Mouse (Mus musculus) gastrocnemius, postnatal 25 days (tissue): ENCODE measurements around the gene Gm28047. TPM values are rescaled to one million over a fixed set of nuclear protein-coding genes. Genes with fewer than 3 reads are reported as not detected.

ENCODE experiments used
- DNase-seq: peaks from one replicate; pipeline ENCODE4 v3.0.0; 2022
- microRNA-seq, 2 experiments: library from miRNA; unstranded; fragments of <30 nt; microRNA quantifications; one replicate each; pipeline ENCODE4 v1.2.0; 2021; ENCODE audit warnings: borderline replicate concordance in 2 of 2
- total RNA-seq, 2 experiments: library from RNA; stranded (reverse); gene quantifications; 1 replicate in 1 of 2; 2 replicates in 1 of 2; pipeline ENCODE4 v1.2.3; 2021

The Gm28047 gene
- total RNA-seq, 2 experiments from 2014 or later, result 1.0 TPM; not detected in 1

- no peak for DNase-seq
Observed at GRCm38 (mm10) chr15:102498322-102498721, 126.5 kb downstream of the Gm28047 start.

- no peak for DNase-seq
Observed at GRCm38 (mm10) chr15:102487664-102488063, 137.2 kb downstream of the Gm28047 start.

GRCm38 (mm10) chr15:102485853-102486252 is 139.0 kb downstream of the Gm28047 start:
- DNase-seq, result no peak

GRCm38 (mm10) chr15:102483136-102483535 is 141.7 kb downstream of the Gm28047 start:
- DNase-seq, result no peak

GRCm38 (mm10) chr15:102474520-102474919 is 150.3 kb downstream of the Gm28047 start:
- no peak for DNase-seq

Small RNAs within 50 kb of the gene (microRNA-seq; reads per million reads assigned to microRNA genes)
- gene Mir688, result 0 reads per million in 2 experiments

Other genes starting within 250 kb of the Gm28047 start
- 10 to 100 TPM; 15.9 to 20.9 TPM for gene Sp1, start 218.9 kb downstream of the Gm28047 start, total RNA-seq
- 1 to 10 TPM; 2.8 to 6.3 TPM for gene Amhr2, start 179.7 kb downstream of the Gm28047 start, total RNA-seq
- 10 to 100 TPM; 12.9 to 13.2 TPM for gene Prr13, start 166.0 kb downstream of the Gm28047 start, total RNA-seq
- gene Pcbp2, start 154.5 kb downstream of the Gm28047 start, total RNA-seq, result 100 to 1,000 TPM; 409 to 410 TPM
- gene Gm10337, start 121.3 kb downstream of the Gm28047 start, total RNA-seq, result 1 to 10 TPM in 1 of 2 experiments, not detected in 1; 3.8 TPM
- 1 to 10 TPM; 1.7 to 1.8 TPM for gene Map3k12, start 108.0 kb downstream of the Gm28047 start, total RNA-seq
- 10 to 100 TPM; 31.9 to 34.6 TPM for gene Tarbp2, start 106.9 kb downstream of the Gm28047 start, total RNA-seq
- gene Npff, start 100.1 kb downstream of the Gm28047 start, total RNA-seq, result 1 to 10 TPM; 1.3 to 1.8 TPM
- 10 to 100 TPM; 41.6 to 51.6 TPM for gene Atf7, start 397 bp upstream of the Gm28047 start, total RNA-seq
- 10 to 100 TPM; 28.6 to 29.3 TPM for gene Atp5g2, start 47.3 kb upstream of the Gm28047 start, total RNA-seq
- gene Calcoco1, start 97.1 kb upstream of the Gm28047 start, total RNA-seq, result 10 to 100 TPM; 58.1 to 58.3 TPM